Mouse (Mus musculus): ENCODE data around the gene Tm7sf2. TPM values are rescaled to one million over a fixed set of nuclear protein-coding genes. Genes with fewer than 3 reads are reported as not detected.

Gene Tm7sf2
- total and polyA plus RNA-seq, 3 experiments: 7.6 to 13.1 TPM; not detected in 1

DNA sequence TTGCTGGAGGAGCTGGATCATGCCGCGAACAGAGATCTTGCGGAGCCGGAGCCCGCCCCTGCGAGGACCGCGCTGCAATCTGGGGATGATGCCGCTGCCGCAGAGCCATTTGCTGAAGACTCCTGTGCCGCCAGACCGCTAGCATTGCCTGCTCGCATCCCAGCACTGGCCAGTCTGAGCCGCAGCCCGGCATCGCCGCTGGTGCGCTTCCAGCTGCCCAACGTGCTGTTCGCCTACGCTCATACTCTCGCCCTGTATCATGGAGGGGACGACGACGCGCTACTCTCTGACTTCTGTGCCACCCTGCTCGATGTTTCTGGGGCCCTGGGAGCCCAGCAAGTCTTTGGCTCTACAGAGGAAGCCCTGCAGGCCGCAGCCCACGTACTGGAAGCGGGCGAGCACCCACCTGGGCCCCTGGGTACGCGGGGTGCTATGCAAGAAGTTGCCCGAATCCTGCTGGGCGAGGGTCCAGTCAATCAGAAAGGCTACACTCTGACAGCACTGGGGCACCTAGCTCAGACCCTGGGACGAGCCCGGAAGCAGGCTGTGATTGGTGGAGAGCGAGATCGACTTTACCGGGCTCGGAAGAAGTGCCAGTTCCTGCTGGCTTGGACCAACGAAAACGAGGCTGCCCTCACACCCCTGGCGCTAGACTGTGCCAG, 6.4 kb downstream of the Tm7sf2 start (continued):
- TF ChIP-seq ETS1 (IDR thresholded peaks at IDR 0.05; ENCODE audit: low read depth, low read length): no peak
- no peak for TF ChIP-seq GATA1 (IDR thresholded peaks at IDR 0.05; ENCODE audit: low read depth, low read length)
- TF ChIP-seq UBTF (IDR thresholded peaks at IDR 0.05; ENCODE audit: borderline replicate concordance, insufficient read depth, low read depth, low read length): no peak
- no peak for TF ChIP-seq USF1 (IDR thresholded peaks at IDR 0.05; ENCODE audit: low read depth, low read length)
- 0 out of 2 replicates have a peak, but pooled peaks have one; percentile 34 for TF ChIP-seq TBP (IDR thresholded peaks at IDR 0.05; ENCODE audit: low read depth, low read length)
- no peak for TF ChIP-seq EP300 (IDR thresholded peaks at IDR 0.05; ENCODE audit: low read depth in 1 of 2, low read length in 2 of 2)
- TF ChIP-seq MEF2A (IDR thresholded peaks at IDR 0.05; ENCODE audit: extremely low read depth, insufficient replicate concordance, low read depth, low read length, poor library complexity, severe bottlenecking): no peak
- TF ChIP-seq JUND (IDR thresholded peaks at IDR 0.05; ENCODE audit: low read depth, low read length): no peak
- no peak for TF ChIP-seq TAL1 (IDR thresholded peaks at IDR 0.05; ENCODE audit: low read length)
- TF ChIP-seq SMC3 (IDR thresholded peaks at IDR 0.05; ENCODE audit: low read depth, low read length): no peak

DNA sequence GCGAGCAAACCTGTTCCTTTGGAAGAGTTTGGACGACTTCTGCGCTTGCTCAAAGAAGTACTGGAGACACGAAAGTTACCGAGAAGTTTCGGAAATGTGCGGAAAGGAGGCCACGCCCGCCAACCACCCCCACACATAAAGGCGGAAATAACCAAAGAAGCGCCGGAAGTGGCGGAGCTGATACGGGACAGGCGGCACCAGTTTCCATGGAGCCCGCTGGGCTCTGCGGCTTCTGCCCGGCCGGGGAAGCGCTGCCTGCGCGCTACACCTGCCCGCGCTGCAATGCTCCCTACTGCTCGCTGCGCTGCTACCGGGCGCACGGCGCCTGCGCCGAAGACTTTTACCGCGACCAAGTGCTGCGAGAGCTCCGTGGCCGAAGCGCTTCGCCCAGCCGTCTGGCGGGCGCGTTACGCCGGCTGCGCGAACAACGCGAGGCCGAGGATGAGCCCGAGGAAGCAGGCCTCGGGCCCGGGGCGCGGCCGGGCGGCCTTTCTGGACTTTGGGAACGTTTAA, 7.1 kb downstream of the Tm7sf2 start, which contains the start of gene Znhit2:
Znhit2 (plus strand) TSS at position 172 of the 513 bp plus-strand sequence.
- Histone ChIP-seq H3K27ac (ENCODE audit: control insufficient read depth, low read depth, low read length) (peak within 1 kb of the TSS; percentile 89), H3K4me1 (ENCODE audit: control insufficient read depth in 1 of 2, insufficient read depth in 2 of 2, low read length in 2 of 2) (peaks cover 0 to 16% of the 10 kb centered on the region in 2 experiments; a peak in 1 of 4 replicates), H3K27me3 (ENCODE audit: control insufficient read depth in 1 of 2, insufficient read depth in 2 of 2, low read length in 2 of 2) (no peaks in the 10 kb centered on the region), H3K9me3 (replicated peaks; ENCODE audit: insufficient read depth, low read length) (no peaks in the 10 kb centered on the region), H3K36me3 (ENCODE audit: control insufficient read depth in 1 of 2, insufficient read depth in 2 of 2, low read length in 2 of 2) (peaks cover 3 to 20% of the 10 kb centered on the region in 2 experiments; a peak in 3 of 4 replicates), H3K9ac (ENCODE audit: control insufficient read depth, low read depth, low read length, poor library complexity, severe bottlenecking) (peak within 1 kb of the TSS; percentile 93), H3K4me3 (ENCODE audit: control insufficient read depth in 1 of 2, insufficient read depth in 1 of 2, low read depth in 2 of 2, low read length in 2 of 2) (peak within 1 kb of the TSS; percentile 73 to 83), H3K79me2 (ENCODE audit: control insufficient read depth, insufficient read depth, low read length, poor library complexity) (peaks cover 45% of the 10 kb centered on the region)
- peak; percentile 97 for DNase-seq (ENCODE audit: low read depth, low spot score)
- TF ChIP-seq GATA1 (IDR thresholded peaks at IDR 0.05; ENCODE audit: low read depth, low read length) (peak; percentile 85), TBP (IDR thresholded peaks at IDR 0.05; ENCODE audit: low read depth, low read length) (peak; percentile 87), ZMIZ1 (IDR thresholded peaks at IDR 0.05; ENCODE audit: low read depth, low read length) (peak; percentile 16; the same call in 1 of the 2 replicates), MYB (IDR thresholded peaks at IDR 0.05; ENCODE audit: low read depth, low read length) (no peak), ZKSCAN1 (IDR thresholded peaks at IDR 0.05; ENCODE audit: low read depth, low read length) (no peak), E2F4 (IDR thresholded peaks at IDR 0.05; ENCODE audit: borderline replicate concordance, low read depth, low read length) (0 out of 2 replicates have a peak, but pooled peaks have one; percentile 16), USF2 (IDR thresholded peaks at IDR 0.05; ENCODE audit: borderline replicate concordance in 1 of 2, insufficient read depth in 1 of 2, low read depth in 1 of 2, low read length in 2 of 2) (no peak), MAFK (IDR thresholded peaks at IDR 0.05; ENCODE audit: borderline replicate concordance, low read depth, low read length) (no peak), MYC (IDR thresholded peaks at IDR 0.05; ENCODE audit: low read depth, low read length) (peak; percentile 46; the same call in 1 of the 2 replicates), ZNF384 (IDR thresholded peaks at IDR 0.05; ENCODE audit: low read depth, low read length) (no peak), HCFC1 (IDR thresholded peaks at IDR 0.05; ENCODE audit: low read depth, low read length) (peak; percentile 89), EP300 (IDR thresholded peaks at IDR 0.05; ENCODE audit: low read depth in 1 of 2, low read length in 2 of 2) (peak in 1 of 2 experiments; percentile 21; a peak in 1 of 4 replicates), CHD2 (IDR thresholded peaks at IDR 0.05; ENCODE audit: low read length) (no peak), TAL1 (IDR thresholded peaks at IDR 0.05; ENCODE audit: low read length) (no peak), CTCF (IDR thresholded peaks at IDR 0.05 in 2 of 3, conservative IDR thresholded peaks at IDR 0.05 in 1 of 3; ENCODE audit: control insufficient read depth in 1 of 3, insufficient read depth in 1 of 3, low read depth in 2 of 3, low read length in 3 of 3, poor library complexity in 1 of 3, severe bottlenecking in 1 of 3) (no peak), ELF1 (IDR thresholded peaks at IDR 0.05; ENCODE audit: low read depth, low read length) (peak; percentile 86), BHLHE40 (IDR thresholded peaks at IDR 0.05; ENCODE audit: borderline replicate concordance, low read depth, low read length) (no peak), KAT2A (conservative IDR thresholded peaks at IDR 0.05; ENCODE audit: low read depth, low read length) (peak; percentile 53), POLR2AphosphoS5 (IDR thresholded peaks at IDR 0.05; ENCODE audit: borderline replicate concordance, low read depth, low read length) (no peak), ETS1 (IDR thresholded peaks at IDR 0.05; ENCODE audit: low read depth, low read length) (0 out of 2 replicates have a peak, but pooled peaks have one; percentile 36), NRF1 (IDR thresholded peaks at IDR 0.05; ENCODE audit: insufficient read depth, low read depth, low read length, poor library complexity, severe bottlenecking) (peak; percentile 70), RAD21 (IDR thresholded peaks at IDR 0.05; ENCODE audit: low read depth, low read length) (no peak), SMC3 (IDR thresholded peaks at IDR 0.05; ENCODE audit: low read depth, low read length) (no peak), UBTF (IDR thresholded peaks at IDR 0.05; ENCODE audit: borderline replicate concordance, insufficient read depth, low read depth, low read length) (peak; percentile 100), JUND (IDR thresholded peaks at IDR 0.05; ENCODE audit: low read depth, low read length) (no peak), CHD1 (IDR thresholded peaks at IDR 0.05; ENCODE audit: low read depth, low read length) (no peak; the same call in 1 of the 2 replicates), MEF2A (IDR thresholded peaks at IDR 0.05; ENCODE audit: extremely low read depth, insufficient replicate concordance, low read depth, low read length, poor library complexity, severe bottlenecking) (no peak), NELFE (IDR thresholded peaks at IDR 0.05; ENCODE audit: low read depth, low read length) (peak; percentile 83), USF1 (IDR thresholded peaks at IDR 0.05; ENCODE audit: low read depth, low read length) (no peak)

Measured in MEL (cell line).